Mouse (Mus musculus) brain, embryonic 14.5 days (tissue): ENCODE results near the gene Jmy.

Experiments used
- CTCF ChIP-seq: fragments of 200-500 bp; IDR thresholded peaks from 2 replicates; pipeline ENCODE4 v1.5.1; 2012; ENCODE audit warnings: inconsistent platforms, mild to moderate bottlenecking, moderate library complexity, borderline replicate concordance; ENCODE audit not compliant: insufficient read depth, insufficient read length; ENCODE audit errors: extremely low read depth
- POLR2A ChIP-seq: fragments of 200-500 bp; IDR thresholded peaks from 2 replicates; pipeline ENCODE4 v1.6.1; 2012; ENCODE audit warnings: mild to moderate bottlenecking, inconsistent platforms, borderline replicate concordance; ENCODE audit not compliant: poor library complexity, insufficient read depth, insufficient read length, severe bottlenecking; ENCODE audit errors: extremely low read depth

DNA sequence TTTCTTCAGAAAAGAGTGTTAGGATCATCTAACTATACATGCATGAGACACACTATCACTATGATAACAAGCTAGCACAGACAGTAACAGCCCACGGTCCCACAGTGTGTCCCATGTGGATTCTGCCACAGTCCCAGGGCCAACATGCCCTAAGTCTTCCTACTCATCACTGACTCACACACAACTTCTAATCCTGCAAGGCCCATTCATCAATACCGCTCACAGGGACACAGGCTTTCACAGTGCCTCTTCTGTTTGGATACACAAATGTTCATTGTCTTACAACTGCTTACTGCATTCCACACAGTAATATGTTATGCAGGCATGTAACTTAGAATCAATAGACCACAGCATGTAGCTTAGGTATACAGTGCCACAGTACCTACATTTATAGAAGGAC, 11.1 kb downstream of the Jmy start:
- TF ChIP-seq CTCF = no peak
- no peak for TF ChIP-seq POLR2A
